Mouse (Mus musculus): ENCODE results near the gene Rnf220. TPM values are rescaled to one million over a fixed set of nuclear protein-coding genes. Genes with fewer than 3 reads are reported as not detected.
A peak's percentile ranks its signal among the peaks of the same experiment; 100 is the strongest.

Gene Rnf220
- polyA plus RNA-seq, 1 experiment from 2014 or later, result 17.3 TPM

- H3K36me3 ChIP-seq (replicated peaks; ENCODE audit: insufficient read depth, low read length), result no peaks in the 10 kb centered on the region
- no peak overlapping the region for H3K27ac ChIP-seq (ENCODE audit: low read depth)
- 86% methylated on average over 12 of the region's 12 CpGs for WGBS (ENCODE audit: insufficient replicate concordance)
- H3K9ac ChIP-seq (replicated peaks), result no peak overlapping the region
- H3K4me1 ChIP-seq (ENCODE audit: insufficient read depth), result no peaks in the 10 kb centered on the region
- no peak overlapping the region for H3K4me3 ChIP-seq (ENCODE audit: low read depth, low read length)
- no peak for DNase-seq
- no peak for ATAC-seq
- no peaks in the 10 kb centered on the region for H3K27me3 ChIP-seq (ENCODE audit: insufficient read depth, low read length)
- H3K9me3 ChIP-seq (ENCODE audit: low read length), result no peaks in the 10 kb centered on the region
- no peak for TF ChIP-seq EP300 (IDR thresholded peaks at IDR 0.05; ENCODE audit: low read depth)
- no peak overlapping the region for H3K4me2 ChIP-seq (ENCODE audit: low read depth, low read length)
Observed at GRCm38 (mm10) chr4:117350139-117350693, 146.6 kb downstream of the Rnf220 start.

- H3K4me3 ChIP-seq (ENCODE audit: low read depth, low read length), result no peak overlapping the region
- TF ChIP-seq EP300 (IDR thresholded peaks at IDR 0.05; ENCODE audit: low read depth), result no peak
- no peak for TF ChIP-seq CTCF (IDR thresholded peaks at IDR 0.05; ENCODE audit: low read depth)
- H3K9me3 ChIP-seq (ENCODE audit: low read length), result no peaks in the 10 kb centered on the region
- H3K27me3 ChIP-seq (ENCODE audit: insufficient read depth, low read length), result no peaks in the 10 kb centered on the region
- no peaks in the 10 kb centered on the region for H3K4me1 ChIP-seq (ENCODE audit: insufficient read depth)
- ATAC-seq (no peak), DNase-seq (no peak)
- no peak overlapping the region for H3K4me2 ChIP-seq (ENCODE audit: low read depth, low read length)
- H3K36me3 ChIP-seq (replicated peaks; ENCODE audit: insufficient read depth, low read length), result no peaks in the 10 kb centered on the region
- H3K27ac ChIP-seq (ENCODE audit: low read depth), result no peak overlapping the region
- no peak overlapping the region for H3K9ac ChIP-seq (replicated peaks)
- WGBS (ENCODE audit: insufficient replicate concordance), result 43% methylated on average over 2 of the region's 2 CpGs
Observed at GRCm38 (mm10) chr4:117349327-117349726, 147.5 kb downstream of the Rnf220 start.

DNA sequence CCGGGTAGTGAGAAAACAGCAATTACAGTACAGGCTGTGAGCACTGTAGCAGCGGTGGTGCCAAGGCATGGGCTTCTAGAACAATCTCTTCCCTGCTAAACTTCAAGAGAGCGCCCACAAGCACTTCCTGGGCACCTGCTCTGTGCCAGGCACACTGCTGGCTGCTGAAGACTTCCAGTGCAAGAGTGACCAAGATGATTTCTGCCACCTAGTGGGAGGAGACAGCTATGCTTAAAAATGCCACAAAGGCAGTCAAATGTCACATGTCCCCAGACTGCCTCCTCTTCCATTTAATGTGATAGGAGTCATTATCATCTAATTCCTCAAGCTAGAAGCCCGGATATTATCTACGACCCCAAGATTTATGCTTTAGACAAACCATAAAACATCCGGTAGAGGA lies 150.8 kb downstream of the Rnf220 start:
- peak; percentile 75 for TF ChIP-seq CTCF (IDR thresholded peaks at IDR 0.05; ENCODE audit: low read depth)
- no peak for TF ChIP-seq EP300 (IDR thresholded peaks at IDR 0.05; ENCODE audit: low read depth)
- Histone ChIP-seq H3K27ac (ENCODE audit: low read depth) (no peak overlapping the region), H3K4me1 (ENCODE audit: insufficient read depth) (no peaks in the 10 kb centered on the region), H3K36me3 (replicated peaks; ENCODE audit: insufficient read depth, low read length) (no peaks in the 10 kb centered on the region), H3K27me3 (ENCODE audit: insufficient read depth, low read length) (no peaks in the 10 kb centered on the region), H3K4me3 (ENCODE audit: low read depth, low read length) (no peak overlapping the region), H3K4me2 (ENCODE audit: low read depth, low read length) (no peak overlapping the region), H3K9ac (replicated peaks) (no peak overlapping the region), H3K9me3 (ENCODE audit: low read length) (no peaks in the 10 kb centered on the region)
- ATAC-seq, result no peak
- WGBS (ENCODE audit: insufficient replicate concordance), result 60% methylated on average over 6 of the region's 6 CpGs
- peak; percentile 38 for DNase-seq

- 66% methylated on average over 8 of the region's 8 CpGs for WGBS (ENCODE audit: insufficient replicate concordance)
- no peak overlapping the region for H3K4me2 ChIP-seq (ENCODE audit: low read depth, low read length)
- peak; percentile 19 for DNase-seq
- no peak overlapping the region for H3K9ac ChIP-seq (replicated peaks)
- no peak overlapping the region for H3K27ac ChIP-seq (ENCODE audit: low read depth)
- no peaks in the 10 kb centered on the region for H3K4me1 ChIP-seq (ENCODE audit: insufficient read depth)
- no peak overlapping the region for H3K4me3 ChIP-seq (ENCODE audit: low read depth, low read length)
- no peaks in the 10 kb centered on the region for H3K36me3 ChIP-seq (replicated peaks; ENCODE audit: insufficient read depth, low read length)
- ATAC-seq, result peak; percentile 93
- no peaks in the 10 kb centered on the region for H3K27me3 ChIP-seq (ENCODE audit: insufficient read depth, low read length)
- TF ChIP-seq EP300 (IDR thresholded peaks at IDR 0.05; ENCODE audit: low read depth) (no peak), CTCF (IDR thresholded peaks at IDR 0.05; ENCODE audit: low read depth) (no peak)
- no peaks in the 10 kb centered on the region for H3K9me3 ChIP-seq (ENCODE audit: low read length)
Observed at GRCm38 (mm10) chr4:117343385-117343784, 153.5 kb downstream of the Rnf220 start.

DNA sequence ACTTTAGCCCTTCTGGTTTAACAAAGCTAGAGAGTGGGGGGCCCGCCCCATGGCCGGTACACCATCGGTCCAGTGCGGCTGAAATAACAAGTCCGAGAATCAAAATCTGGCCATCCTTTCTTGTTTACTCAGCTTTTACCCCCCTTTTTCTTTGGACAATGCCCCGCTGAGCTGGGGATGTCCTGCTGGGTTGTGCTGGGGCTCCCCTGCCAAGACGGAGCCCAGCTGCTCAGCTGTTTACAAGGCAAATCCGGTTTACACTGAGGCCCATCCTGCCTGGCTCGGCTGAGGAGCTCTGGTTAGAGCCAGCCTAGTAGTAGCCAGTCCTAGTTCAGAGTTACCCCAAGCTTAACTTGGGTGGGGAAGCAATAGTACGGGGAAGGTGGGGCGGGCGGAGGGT lies 154.1 kb downstream of the Rnf220 start:
- no peak for TF ChIP-seq EP300 (IDR thresholded peaks at IDR 0.05; ENCODE audit: low read depth)
- no peak for TF ChIP-seq CTCF (IDR thresholded peaks at IDR 0.05; ENCODE audit: low read depth)
- H3K4me2 ChIP-seq (ENCODE audit: low read depth, low read length), result no peak overlapping the region
- H3K27me3 ChIP-seq (ENCODE audit: insufficient read depth, low read length), result no peaks in the 10 kb centered on the region
- no peaks in the 10 kb centered on the region for H3K36me3 ChIP-seq (replicated peaks; ENCODE audit: insufficient read depth, low read length)
- no peak for ATAC-seq
- no peak overlapping the region for H3K9ac ChIP-seq (replicated peaks)
- DNase-seq, result no peak
- H3K27ac ChIP-seq (ENCODE audit: low read depth), result no peak overlapping the region
- H3K4me3 ChIP-seq (ENCODE audit: low read depth, low read length), result no peak overlapping the region
- 68% methylated on average over 12 of the region's 12 CpGs for WGBS (ENCODE audit: insufficient replicate concordance)
- H3K9me3 ChIP-seq (ENCODE audit: low read length), result no peaks in the 10 kb centered on the region
- no peaks in the 10 kb centered on the region for H3K4me1 ChIP-seq (ENCODE audit: insufficient read depth)

- no peak for ATAC-seq
- DNase-seq, result no peak
- no peaks in the 10 kb centered on the region for H3K27me3 ChIP-seq (ENCODE audit: insufficient read depth, low read length)
- no peak overlapping the region for H3K9ac ChIP-seq (replicated peaks)
- TF ChIP-seq EP300 (IDR thresholded peaks at IDR 0.05; ENCODE audit: low read depth), result no peak
- H3K4me3 ChIP-seq (ENCODE audit: low read depth, low read length), result no peak overlapping the region
- H3K4me2 ChIP-seq (ENCODE audit: low read depth, low read length), result no peak overlapping the region
- H3K36me3 ChIP-seq (replicated peaks; ENCODE audit: insufficient read depth, low read length), result no peaks in the 10 kb centered on the region
- WGBS (ENCODE audit: insufficient replicate concordance), result 61% methylated on average over 5 of the region's 5 CpGs
- H3K9me3 ChIP-seq (ENCODE audit: low read length), result no peaks in the 10 kb centered on the region
- no peaks in the 10 kb centered on the region for H3K4me1 ChIP-seq (ENCODE audit: insufficient read depth)
- no peak overlapping the region for H3K27ac ChIP-seq (ENCODE audit: low read depth)
Observed at GRCm38 (mm10) chr4:117341282-117341681, 155.6 kb downstream of the Rnf220 start.

GRCm38 (mm10) chr4:117339796-117340195 lies 157.1 kb downstream of the Rnf220 start:
- H3K9ac ChIP-seq (replicated peaks), result no peak overlapping the region

More at GRCm38 (mm10) chr4:117339796-117340195, 157.1 kb downstream of the Rnf220 start:
- ATAC-seq (no peak), DNase-seq (no peak)
- TF ChIP-seq CTCF (IDR thresholded peaks at IDR 0.05; ENCODE audit: low read depth), result no peak
- TF ChIP-seq EP300 (IDR thresholded peaks at IDR 0.05; ENCODE audit: low read depth), result no peak
- Histone ChIP-seq H3K4me1 (ENCODE audit: insufficient read depth) (no peaks in the 10 kb centered on the region), H3K9me3 (ENCODE audit: low read length) (no peaks in the 10 kb centered on the region), H3K4me3 (ENCODE audit: low read depth, low read length) (no peak overlapping the region), H3K27ac (ENCODE audit: low read depth) (no peak overlapping the region), H3K27me3 (ENCODE audit: insufficient read depth, low read length) (no peaks in the 10 kb centered on the region), H3K4me2 (ENCODE audit: low read depth, low read length) (no peak overlapping the region), H3K36me3 (replicated peaks; ENCODE audit: insufficient read depth, low read length) (no peaks in the 10 kb centered on the region)

Measured in liver, postnatal 0 days (tissue).